Mouse (Mus musculus) gastrocnemius, postnatal 25 days (tissue): ENCODE data around the gene Hist2h2aa1. TPM values are rescaled to one million over a fixed set of nuclear protein-coding genes. Genes with fewer than 3 reads are reported as not detected.
A peak's percentile ranks its signal among the peaks of the same experiment; 100 is the strongest.
"Not testable (repeated sequence)": the region's sequence is repeated elsewhere in the genome, so short reads cannot be mapped to it uniquely, and the experiment has no call there.

Experiments used
- DNase-seq: peaks from one replicate; pipeline ENCODE4 v3.0.0; 2022
- long read RNA-seq, 2 experiments: library from polyadenylated mRNA; stranded (forward); transcript quantifications; one replicate each; pipeline ENCODE4 v2.0.0; 2021
- total RNA-seq, 2 experiments: library from RNA; stranded (reverse); gene quantifications; 1 replicate in 1 of 2; 2 replicates in 1 of 2; pipeline ENCODE4 v1.2.3; 2021

The Hist2h2aa1 gene
- total RNA-seq, result 1 to 10 TPM; 4.9 to 5.7 TPM
- long read RNA-seq, experiment 1, transcript Hist2h2aa1-201 (1 exons, 586 nt), result major isoform, 178 of 178 reads
- long read RNA-seq, experiment 1, partial matches to known transcripts, result 0 of 178 reads
- long read RNA-seq, experiment 1, other reads (novel, unspliced or antisense), result 0 of 178 reads
- long read RNA-seq, experiment 2, transcript Hist2h2aa1-201 (1 exons, 586 nt), result major isoform, 115 of 115 reads
- long read RNA-seq, experiment 2, partial matches to known transcripts, result 0 of 115 reads
- long read RNA-seq, experiment 2, other reads (novel, unspliced or antisense), result 0 of 115 reads

- DNase-seq, result peak; percentile 89
Observed at GRCm38 (mm10) chr3:96245003-96245886, at the start of gene Hist2h2aa1. Gene Hist2h2aa1, plus strand, starts transcription at chr3:96245497.

- no peak for DNase-seq
Observed at GRCm38 (mm10) chr3:96195616-96196313, 49.5 kb upstream of the Hist2h2aa1 start.

GRCm38 (mm10) chr3:96196437-96197128 lies 48.7 kb upstream of the Hist2h2aa1 start:
- no peak for DNase-seq

GRCm38 (mm10) chr3:96197129-96197749 lies 48.1 kb upstream of the Hist2h2aa1 start:
- peak; percentile 83 for DNase-seq

GRCm38 (mm10) chr3:96198181-96198580 lies 47.1 kb upstream of the Hist2h2aa1 start:
- DNase-seq, result no peak

- DNase-seq, result not testable (repeated sequence)
Observed at GRCm38 (mm10) chr3:96198601-96199251, 46.6 kb upstream of the Hist2h2aa1 start.

- no peak for DNase-seq
Observed at GRCm38 (mm10) chr3:96199731-96200130, 45.6 kb upstream of the Hist2h2aa1 start.

GRCm38 (mm10) chr3:96207819-96208218 lies 37.5 kb upstream of the Hist2h2aa1 start:
- no peak for DNase-seq

- DNase-seq, result no peak
Observed at GRCm38 (mm10) chr3:96209242-96209641, 36.1 kb upstream of the Hist2h2aa1 start.

- peak; percentile 22 for DNase-seq
Observed at GRCm38 (mm10) chr3:96219191-96219641, 26.1 kb upstream of the Hist2h2aa1 start.

- DNase-seq, result peak; percentile 73
Observed at GRCm38 (mm10) chr3:96219661-96220130, 25.6 kb upstream of the Hist2h2aa1 start, which contains the start of the genes Bola1 and Hist2h2ab. Gene Bola1, minus strand, starts transcription at chr3:96219709. Gene Hist2h2ab, plus strand, starts transcription at chr3:96219865.

GRCm38 (mm10) chr3:96220131-96220764 lies 25.0 kb upstream of the Hist2h2aa1 start:
- not testable (repeated sequence) for DNase-seq

- DNase-seq, result peak; percentile 81
Observed at GRCm38 (mm10) chr3:96220765-96221639, 24.3 kb upstream of the Hist2h2aa1 start, which contains the start of the genes Hist2h2ac and Hist2h2be. Gene Hist2h2ac, minus strand, starts transcription at chr3:96220880. Gene Hist2h2be, plus strand, starts transcription at chr3:96221119.

GRCm38 (mm10) chr3:96221640-96222038 lies 23.7 kb upstream of the Hist2h2aa1 start:
- DNase-seq, result no peak

- no peak for DNase-seq
Observed at GRCm38 (mm10) chr3:96222774-96223173, 22.5 kb upstream of the Hist2h2aa1 start.

GRCm38 (mm10) chr3:96225421-96225820 lies 19.9 kb upstream of the Hist2h2aa1 start:
- DNase-seq, result no peak

- peak; percentile 34 for DNase-seq
Observed at GRCm38 (mm10) chr3:96226695-96227648, 18.3 kb upstream of the Hist2h2aa1 start.
